Mouse (Mus musculus): ENCODE data around the gene Nek5. TPM values are rescaled to one million over a fixed set of nuclear protein-coding genes. Genes with fewer than 3 reads are reported as not detected.

Nek5 gene
- total RNA-seq, 2 experiments from 2014 or later, result 0.81 to 1.2 TPM

- no peak for DNase-seq (ENCODE audit: low spot score in 2 of 2)
These were observed 99.6 kb downstream of the Nek5 start for GRCm38 (mm10) chr8:22025241-22025640.

Other genes with a start within 250 kb of the Nek5 start
- gene Defb9, start 239.6 kb downstream of the Nek5 start, total RNA-seq (2021), result not detected
- gene Defb11, start 218.6 kb downstream of the Nek5 start, total RNA-seq (2021), result 1 to 10 TPM in 1 of 2 experiments, not detected in 1; 6.9 TPM
- not detected for gene Defb15, start 192.3 kb downstream of the Nek5 start, total RNA-seq (2021)
- gene Defb35, start 186.7 kb downstream of the Nek5 start, total RNA-seq (2021), result not detected
- gene Defb13, start 178.3 kb downstream of the Nek5 start, total RNA-seq (2021), result not detected
- not detected for gene Fam90a1a, start 166.3 kb downstream of the Nek5 start, total RNA-seq (2021)
- gene Ccdc70, start 155.3 kb downstream of the Nek5 start, total RNA-seq (2021), result not detected
- gene Atp7b, start 64.7 kb downstream of the Nek5 start, total RNA-seq (2021), result 1 to 10 TPM; 4.7 to 5.0 TPM
- gene Alg11, start 64.3 kb downstream of the Nek5 start, total RNA-seq (2021), result 10 to 100 TPM; 28.4 to 34.9 TPM
- gene Nek3, start 41.4 kb upstream of the Nek5 start, total RNA-seq (2021), result 1 to 10 TPM; 2.5 to 4.0 TPM
- 1 to 10 TPM; 2.4 to 2.8 TPM for gene Ckap2, start 60.8 kb upstream of the Nek5 start, total RNA-seq (2021)
- gene Vps36, start 67.8 kb upstream of the Nek5 start, total RNA-seq (2021), result 10 to 100 TPM; 31.6 to 37.6 TPM
- 1 to 10 TPM; 5.3 to 6.0 TPM for gene Thsd1, start 102.3 kb upstream of the Nek5 start, total RNA-seq (2021)
- not detected for gene Tpte, start 158.4 kb upstream of the Nek5 start, total RNA-seq (2021)